Mouse (Mus musculus) embryo, embryonic 10 days (tissue): Measurements from ENCODE around the gene Tnfsf15.

Experiments used
- DNase-seq: peaks from one replicate; pipeline ENCODE4 v3.0.0-alpha.2; 2015; ENCODE audit warnings: low spot score

Tnfsf15 gene

DNA sequence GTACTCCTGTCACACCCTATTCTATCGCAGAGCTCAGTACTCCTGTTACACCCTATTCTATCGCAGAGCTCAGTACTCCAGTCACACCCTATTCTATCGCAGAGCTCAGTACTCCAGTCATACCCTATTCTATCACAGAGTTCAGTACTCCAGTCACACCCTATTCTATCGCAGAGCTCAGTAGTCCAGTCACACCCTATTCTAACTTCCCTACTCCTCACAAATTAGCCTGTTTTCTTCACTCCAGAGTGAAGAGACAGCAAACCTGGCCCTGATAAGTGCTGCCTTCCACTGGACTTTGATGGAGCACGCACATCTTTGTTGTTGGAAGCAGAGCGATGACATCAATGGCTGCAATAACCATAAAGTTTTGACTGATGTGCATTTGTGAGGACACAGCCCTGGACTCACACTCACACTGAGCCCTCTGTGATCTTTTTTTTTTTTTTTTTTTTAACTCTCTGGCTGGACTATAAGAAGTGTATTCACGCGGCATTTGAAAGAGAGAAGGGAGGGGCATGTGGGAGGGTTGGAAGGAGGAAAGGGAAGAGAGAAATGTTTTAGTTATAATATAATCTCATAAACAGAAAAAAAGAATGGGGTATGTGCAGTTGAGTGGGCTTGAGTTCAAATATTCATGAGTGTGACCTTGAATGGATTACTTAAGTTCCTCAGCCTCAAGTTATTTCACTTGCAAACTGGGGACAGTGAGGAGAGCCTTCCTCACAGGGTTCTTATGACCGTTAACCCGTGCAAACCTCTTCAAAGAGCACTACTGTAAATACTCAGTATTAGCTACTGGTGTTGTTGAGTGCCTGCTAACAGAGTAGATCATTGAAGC is 60.3 kb downstream of the Tnfsf15 start:
- DNase-seq = no peak

DNA sequence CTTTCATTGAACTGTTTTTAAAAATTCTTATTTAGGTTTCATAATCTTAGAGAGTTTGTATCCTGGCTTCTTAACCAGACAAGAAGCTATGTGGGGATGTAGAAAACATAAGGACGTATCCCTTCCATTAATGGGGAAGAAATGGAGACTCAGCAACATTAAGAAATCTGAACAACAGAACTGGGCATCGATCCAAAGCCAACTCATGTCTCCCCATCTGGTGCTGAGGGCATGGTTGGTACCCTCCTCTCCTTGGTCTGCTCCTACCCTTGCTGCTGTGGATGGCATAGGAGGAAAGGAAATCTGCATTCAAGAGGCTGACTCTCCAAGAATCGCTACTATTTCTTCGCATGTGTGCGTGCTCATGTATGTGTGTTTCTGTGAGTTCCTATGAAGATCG is 61.2 kb downstream of the Tnfsf15 start:
- DNase-seq = no peak

DNA sequence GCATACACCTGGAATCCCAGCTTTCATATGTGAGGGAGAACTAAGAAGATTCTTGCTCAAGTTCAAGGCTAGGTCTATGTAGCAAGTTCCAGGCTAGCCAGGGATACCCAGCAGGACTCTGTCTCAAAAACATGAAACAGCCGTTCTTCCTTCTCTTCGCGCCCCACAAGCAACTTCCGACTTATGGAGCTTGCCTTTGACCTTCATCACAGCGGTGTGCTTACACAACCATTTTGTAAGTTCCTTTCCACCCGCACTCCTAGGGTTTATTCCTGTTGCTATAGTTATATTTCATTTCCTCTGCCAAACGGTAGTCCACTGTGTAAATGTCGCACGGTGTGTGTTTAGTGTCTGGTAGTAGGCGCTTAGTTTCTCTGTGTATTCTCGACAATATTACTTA is 61.9 kb downstream of the Tnfsf15 start:
- no peak for DNase-seq

DNA sequence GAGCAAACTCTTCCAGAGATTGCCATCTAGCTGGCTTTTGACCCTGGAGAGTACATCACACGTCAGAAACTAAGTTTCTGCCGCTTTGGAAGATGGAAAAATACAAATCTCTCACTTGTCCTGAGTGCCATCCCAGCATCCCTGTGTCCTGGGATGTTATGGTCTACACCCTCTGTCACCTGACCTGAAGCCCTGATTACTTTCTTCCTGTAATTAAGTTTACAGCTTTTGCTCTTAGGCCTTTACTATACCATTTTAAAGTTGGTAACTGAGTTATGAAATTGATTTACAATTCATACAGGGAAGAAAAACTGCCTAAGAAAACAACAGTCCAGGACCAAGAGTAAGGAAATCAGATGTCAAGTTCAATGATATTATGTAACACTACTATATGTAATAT is 62.5 kb downstream of the Tnfsf15 start:
- no peak for DNase-seq

DNA sequence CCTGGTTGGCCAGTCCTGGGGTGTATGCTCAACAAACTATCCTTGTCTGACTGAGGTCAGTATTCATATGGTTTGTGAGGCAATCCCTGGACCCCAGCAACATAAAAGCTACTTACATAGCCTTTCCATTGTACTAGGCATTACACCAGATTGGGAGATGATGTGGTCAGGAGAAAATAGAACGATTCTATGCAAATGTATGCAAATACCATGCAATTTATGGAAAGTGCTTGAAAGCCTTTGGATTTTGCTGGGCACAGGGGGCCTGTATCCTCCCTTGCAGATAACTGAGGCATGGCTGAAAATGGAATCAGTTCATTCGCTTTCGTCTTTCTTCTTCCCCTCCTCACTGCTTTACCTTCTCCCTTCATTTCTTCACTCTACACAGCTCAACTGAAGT is 63.4 kb downstream of the Tnfsf15 start:
- no peak for DNase-seq
